Mouse (Mus musculus) embryonic fibroblast, embryonic 13.5 days (primary cell): ENCODE measurements at regions not wholly inside any gene's neighbourhood (a gene's known extent, or its start where the extent isn't known, plus 50 kb on each side); places are given as distances from the start of the nearest gene placed in this dataset.
"Not testable (repeated sequence)": the region's sequence is repeated elsewhere in the genome, so short reads cannot be mapped to it uniquely, and the experiment has no call there.

ENCODE experiments used
- H3K27ac ChIP-seq: 2 replicates; pipeline ENCODE4 v1.5.1; 2012; ENCODE audit warnings: low read length, control low read depth, inconsistent platforms; ENCODE audit not compliant: insufficient read depth
- H3K4me1 ChIP-seq: 2 replicates; pipeline ENCODE4 v1.6.1; 2011; ENCODE audit warnings: low read length; ENCODE audit not compliant: control insufficient read depth, insufficient read depth
- H3K4me3 ChIP-seq: 2 replicates; pipeline ENCODE4 v1.5.1; 2011; ENCODE audit warnings: mild to moderate bottlenecking, control low read depth, low read length; ENCODE audit not compliant: insufficient read depth
- CTCF ChIP-seq: IDR thresholded peaks from 2 replicates; pipeline ENCODE4 v1.5.1; 2011; ENCODE audit warnings: mild to moderate bottlenecking, control low read depth, low read length, moderate library complexity, borderline replicate concordance; ENCODE audit not compliant: insufficient read depth
- POLR2A ChIP-seq: IDR thresholded peaks from 2 replicates; pipeline ENCODE4 v1.6.1; 2011; ENCODE audit warnings: low read depth, mild to moderate bottlenecking, control low read depth, low read length, moderate library complexity

DNA sequence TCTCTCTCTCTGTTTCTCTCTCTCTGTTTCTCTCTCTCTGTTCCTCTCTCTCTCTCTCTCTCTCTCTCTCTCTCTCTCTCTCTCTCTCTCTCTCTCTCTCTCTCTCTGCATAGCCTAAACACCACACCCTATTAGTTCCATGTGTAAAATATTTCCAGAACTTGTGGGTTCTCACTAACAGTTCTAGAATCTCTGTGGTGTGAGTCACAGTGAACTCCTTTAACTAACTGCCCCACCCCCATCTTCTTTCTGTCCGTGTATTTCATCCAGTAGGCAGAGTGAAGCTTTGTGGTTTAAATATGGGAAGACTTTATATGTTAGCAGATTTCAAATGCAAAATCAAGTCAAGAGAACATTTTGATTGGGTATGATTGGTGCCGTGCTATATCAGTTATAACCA lies 153.8 kb downstream of the Alg10b start:
- Histone ChIP-seq H3K4me1 (peaks cover 2% of the 10 kb centered on the region; the same call in 1 of the 2 replicates), H3K27ac (no peak overlapping the region), H3K4me3 (no peak overlapping the region)
- TF ChIP-seq CTCF = no peak
- no peak for TF ChIP-seq POLR2A

DNA sequence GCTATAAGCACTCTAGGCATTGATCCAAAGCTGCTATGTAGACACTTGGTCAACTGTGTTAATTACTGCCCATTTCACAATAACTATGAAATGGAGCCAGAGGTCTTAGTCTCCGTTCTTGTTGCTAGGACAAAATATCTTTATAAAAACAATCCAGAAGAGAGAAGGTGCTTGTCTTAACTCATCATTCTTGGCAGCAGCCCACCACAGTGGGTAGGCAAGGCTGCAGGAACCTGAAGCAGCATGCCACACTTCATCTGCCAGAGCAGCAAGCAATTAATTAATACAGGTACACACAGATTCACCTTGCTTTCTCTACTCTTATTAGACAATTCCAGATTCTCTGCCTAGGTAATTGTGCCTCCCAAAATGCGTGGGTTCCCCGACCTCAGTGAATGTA lies 172.8 kb downstream of the Alg10b start:
- Histone ChIP-seq H3K4me1 (peaks cover 4% of the 10 kb centered on the region), H3K27ac (no peak overlapping the region)
- no peak for TF ChIP-seq CTCF

DNA sequence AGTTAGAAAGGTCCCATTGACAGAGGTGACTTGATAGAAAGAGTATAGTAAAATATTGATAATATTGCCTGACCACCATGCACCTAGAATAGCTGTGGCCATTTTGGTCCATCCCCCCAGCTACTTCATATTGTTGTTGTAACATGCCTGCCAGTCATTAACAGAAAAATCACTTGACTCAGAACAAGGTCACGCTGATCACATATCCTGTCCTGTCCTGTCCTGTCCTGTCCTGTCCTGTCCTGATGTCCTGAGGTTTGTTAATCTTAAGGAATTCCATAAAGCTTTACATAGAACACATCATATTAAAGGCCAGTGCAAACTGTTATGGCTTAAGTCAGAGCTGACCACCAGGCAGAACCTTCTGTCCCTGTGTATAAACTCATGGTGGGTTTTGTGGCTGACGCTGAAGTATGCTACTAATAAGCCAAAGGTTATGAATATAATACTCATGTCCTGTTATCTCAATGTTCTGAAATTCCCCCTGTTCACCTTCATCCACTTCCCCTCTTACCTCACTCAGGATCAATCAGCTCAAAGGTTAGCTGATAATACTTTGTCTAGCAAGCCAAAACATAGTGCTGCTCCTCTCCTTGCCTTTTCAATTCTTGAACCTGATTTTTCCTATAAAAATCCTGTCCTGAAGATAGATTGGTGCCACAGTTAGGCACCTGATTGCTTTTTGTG lies 173.7 kb downstream of the Alg10b start:
- Histone ChIP-seq H3K27ac (no peak overlapping the region), H3K4me3 (no peak overlapping the region), H3K4me1 (peaks cover 6% of the 10 kb centered on the region)
- TF ChIP-seq POLR2A = no peak
- TF ChIP-seq CTCF = no peak

More for the DNA sequence above, 172.8 kb downstream of the Alg10b start:
- no peak overlapping the region for H3K4me3 ChIP-seq

DNA sequence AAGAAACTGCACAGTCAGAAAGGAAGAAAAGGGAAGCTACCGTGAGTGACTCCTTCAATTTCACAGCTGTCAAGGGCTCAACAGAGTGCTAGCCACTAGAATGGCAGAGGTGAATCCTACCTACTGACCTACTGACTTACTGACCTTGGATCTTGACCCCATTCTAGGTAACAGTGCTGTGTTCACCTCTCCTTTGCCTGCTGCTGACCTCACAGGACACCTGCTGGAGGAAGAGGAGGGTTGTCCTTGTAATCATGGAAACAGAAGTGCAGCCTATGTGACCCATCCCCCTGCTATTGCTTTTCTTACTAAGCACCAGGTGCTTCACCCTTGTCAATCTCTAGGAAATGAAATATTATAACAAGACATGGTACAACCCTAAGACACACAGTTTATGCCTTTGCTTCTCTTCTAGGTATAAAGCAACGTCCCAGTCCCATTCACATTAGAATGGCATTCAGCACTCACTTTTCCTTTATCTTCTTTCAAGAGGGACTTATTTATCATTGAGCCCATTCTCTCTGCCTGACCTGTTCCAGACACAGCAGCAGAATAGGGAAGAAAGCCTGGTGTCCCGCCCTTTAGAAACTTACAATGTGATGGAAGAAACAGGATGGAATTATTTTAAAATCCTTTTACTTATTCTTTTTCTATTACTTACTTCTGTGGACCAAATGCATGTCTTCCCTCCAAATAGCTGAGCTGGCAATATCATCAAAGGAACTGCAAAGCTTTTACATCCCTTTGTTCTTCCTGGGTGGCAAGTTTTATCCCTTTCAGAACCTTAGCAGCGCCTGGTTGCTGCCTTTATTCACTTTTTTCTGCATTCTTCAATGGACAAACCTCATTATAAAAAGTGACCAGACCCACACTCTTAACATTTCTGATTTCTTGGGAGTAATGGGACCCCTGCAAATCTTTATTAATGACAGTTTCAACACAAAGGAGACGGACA lies 176.5 kb downstream of the Alg10b start:
- H3K4me3 ChIP-seq = no peak overlapping the region
- no peak overlapping the region for H3K27ac ChIP-seq
- H3K4me1 ChIP-seq = peaks cover 6% of the 10 kb centered on the region
- no peak for TF ChIP-seq CTCF
- no peak for TF ChIP-seq POLR2A

DNA sequence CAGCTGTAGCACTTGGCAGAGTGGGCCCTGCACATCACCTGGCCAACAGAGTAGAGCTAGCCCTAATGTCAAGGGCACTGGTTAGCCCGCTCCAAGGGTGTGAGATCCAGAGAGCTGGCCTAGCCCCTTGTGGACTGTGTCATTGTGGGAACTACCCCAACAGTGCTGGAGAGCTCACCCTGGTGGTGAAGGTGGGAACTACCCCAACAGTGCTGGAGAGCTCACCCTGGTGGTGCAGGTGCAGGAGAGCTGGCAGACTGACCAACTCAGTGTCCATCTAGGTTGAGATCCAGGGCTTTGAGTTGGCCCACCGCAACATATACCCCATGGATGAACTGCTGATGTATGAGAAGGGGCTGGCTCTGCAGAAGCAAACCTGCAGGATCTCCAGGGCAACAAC lies 196.7 kb downstream of the Alg10b start:
- TF ChIP-seq POLR2A (no peak), CTCF (peak; percentile 6; the same call in 1 of the 2 replicates)
- Histone ChIP-seq H3K27ac (no peak overlapping the region), H3K4me1 (no peaks in the 10 kb centered on the region), H3K4me3 (no peak overlapping the region)

DNA sequence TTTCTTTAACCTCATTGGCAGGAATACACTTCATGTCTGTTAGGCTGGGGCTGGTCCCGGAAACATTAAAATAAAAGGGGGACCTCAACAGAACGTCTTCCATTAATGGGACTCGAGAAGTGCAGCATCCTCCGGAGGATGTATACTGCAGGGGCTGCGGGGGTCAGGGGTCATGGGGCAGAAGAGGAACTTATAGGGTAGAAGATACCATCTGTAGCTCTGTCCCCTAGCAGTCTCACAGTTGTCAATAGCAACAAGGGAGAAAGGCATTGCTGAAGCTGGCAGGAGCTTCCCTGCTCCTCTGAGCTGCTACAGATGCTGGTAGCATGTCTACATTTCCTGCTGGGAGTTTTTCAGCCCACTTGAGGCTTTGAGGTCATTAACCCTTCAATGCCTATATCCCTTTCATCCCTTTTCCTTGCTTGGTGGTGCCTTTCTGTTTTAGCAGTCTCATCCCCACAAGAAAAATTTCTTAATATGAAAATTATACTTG lies 198.1 kb downstream of the Alg10b start:
- no peak overlapping the region for H3K4me3 ChIP-seq
- no peaks in the 10 kb centered on the region for H3K4me1 ChIP-seq
- TF ChIP-seq CTCF = no peak
- no peak for TF ChIP-seq POLR2A
- H3K27ac ChIP-seq = no peak overlapping the region

DNA sequence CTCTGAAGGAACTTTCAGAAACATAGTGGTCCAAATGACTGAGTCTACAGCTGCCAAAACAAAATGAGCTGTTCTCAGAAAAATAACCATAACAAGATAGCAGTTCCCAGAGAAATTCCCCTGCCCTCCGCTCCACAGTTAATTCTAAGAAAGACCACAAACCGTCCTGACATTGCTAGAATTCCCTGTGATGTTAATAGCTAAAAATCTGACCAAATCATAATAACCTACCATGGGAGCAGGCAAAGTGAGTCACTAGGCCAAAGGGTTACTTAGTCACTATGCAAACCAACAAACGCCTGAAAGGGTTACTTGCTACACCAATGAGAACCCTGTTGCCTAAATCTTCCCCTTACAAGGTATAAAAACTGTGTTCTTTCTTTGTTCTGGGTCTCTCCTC lies 206.9 kb downstream of the Alg10b start:
- not testable (repeated sequence) for H3K4me1 ChIP-seq, H3K4me3 ChIP-seq
- H3K27ac ChIP-seq = peak overlapping the region; percentile 86

DNA sequence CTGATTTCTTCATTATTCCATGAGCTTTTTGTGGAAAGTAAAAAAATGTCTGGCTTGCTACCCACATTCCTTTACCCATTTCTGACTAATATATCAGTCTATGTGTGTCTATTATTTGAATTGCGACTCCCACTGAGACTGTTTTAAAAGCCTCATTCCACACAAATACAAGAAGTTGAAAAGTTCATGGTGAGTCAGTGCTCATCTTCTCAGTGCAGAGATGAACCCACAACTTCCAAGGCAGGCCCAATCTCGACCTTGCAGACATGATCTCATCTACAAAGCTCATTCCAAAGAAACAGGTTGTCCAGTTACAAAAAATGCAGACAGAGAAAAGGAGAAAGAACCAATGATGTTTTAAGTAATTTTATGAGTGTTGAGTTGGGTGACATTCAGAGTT lies 208.0 kb downstream of the Alg10b start:
- H3K4me3 ChIP-seq = no peak overlapping the region
- no peaks in the 10 kb centered on the region; the same call in 1 of the 2 replicates for H3K4me1 ChIP-seq
- H3K27ac ChIP-seq = peak overlapping the region; percentile 73; the same call in 1 of the 2 replicates
- TF ChIP-seq POLR2A (no peak), CTCF (no peak)

DNA sequence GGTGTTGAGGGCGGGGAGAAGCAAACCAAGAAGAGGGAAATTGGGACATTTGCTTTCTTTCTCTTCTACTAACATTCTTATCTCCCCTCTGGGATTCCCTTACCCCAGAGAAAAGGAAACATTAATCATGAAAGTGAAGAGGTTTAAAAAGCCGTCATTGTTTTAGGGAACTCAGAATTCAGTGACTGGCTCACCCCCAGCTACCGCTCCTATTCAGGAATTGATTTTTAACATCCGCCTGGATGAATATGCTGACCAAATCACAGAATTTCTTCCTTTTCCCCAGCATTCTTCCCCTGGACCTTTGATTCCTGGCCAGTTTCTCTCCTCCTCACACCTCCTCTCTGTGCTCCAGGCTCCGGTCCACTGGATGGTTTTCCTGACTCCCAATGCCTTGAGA lies 211.2 kb downstream of the Alg10b start:
- Histone ChIP-seq H3K27ac (no peak overlapping the region), H3K4me3 (no peak overlapping the region), H3K4me1 (no peaks in the 10 kb centered on the region; the same call in 1 of the 2 replicates)
- TF ChIP-seq CTCF = no peak
- TF ChIP-seq POLR2A = no peak
